Mouse (Mus musculus): ENCODE results near the gene Gm17124.
"Not testable (repeated sequence)": the region's sequence is repeated elsewhere in the genome, so short reads cannot be mapped to it uniquely, and the experiment has no call there.

Gm17124 gene

GRCm38 (mm10) chr14:42599782-42600181 is at the start of gene Gm17124:
Gene Gm17124, minus strand, starts transcription at chr14:42599882.
- DNase-seq: not testable (repeated sequence)

- not testable (repeated sequence) for DNase-seq
Measured at GRCm38 (mm10) chr14:42641817-42642216, 42.1 kb upstream of the Gm17124 start, which contains the start of gene Gm3633. Gene Gm3633, minus strand, starts transcription at chr14:42641917.

All from heart, adult 11 months (tissue).